In the genomic region with DNA sequence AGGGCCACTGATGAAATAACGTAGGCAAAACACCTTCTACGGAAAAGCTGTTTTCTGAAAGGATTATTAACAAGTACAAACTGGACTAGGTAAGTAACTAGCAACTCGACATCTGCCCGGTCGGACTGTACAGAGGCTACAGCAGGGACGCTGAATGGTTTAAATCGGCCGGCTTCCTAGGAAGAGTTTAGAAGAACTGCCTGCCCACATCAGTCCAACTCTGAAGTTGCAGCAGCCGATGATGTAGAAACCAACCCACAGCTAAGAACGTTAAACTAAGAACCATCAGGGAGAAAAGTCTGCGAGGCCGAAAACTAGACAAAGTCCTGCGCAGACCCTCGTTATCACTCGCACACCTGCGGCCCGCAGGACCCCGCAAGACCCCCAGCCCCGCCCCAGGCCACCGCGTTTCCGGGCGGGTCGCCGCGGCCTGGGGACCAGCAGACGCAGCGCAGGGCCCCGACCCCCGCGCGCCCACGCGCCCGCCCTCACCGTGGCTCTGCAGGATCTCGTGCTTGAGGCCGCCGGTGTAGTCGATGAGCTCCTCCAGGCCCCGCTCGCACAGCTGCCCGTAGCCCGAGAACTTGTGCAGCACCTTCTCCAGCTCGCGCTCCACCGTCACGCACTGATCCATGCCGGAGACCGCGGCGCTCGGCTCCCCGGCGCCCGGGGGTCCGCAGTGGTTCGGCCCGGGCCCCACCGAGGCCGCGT, we compare ENCODE assay signal across 7 mouse cellular contexts. TPM values are rescaled to one million over a fixed set of nuclear protein-coding genes. Genes with fewer than 3 reads are reported as not detected.
DNase-seq lines count a peak whose midpoint lies in the region; ATAC-seq lines count a peak whose summit lies in the region.

No protein-coding gene starts in this region.

- H3K36me3 ChIP-seq in hindbrain, embryonic 16.5 days (ENCODE audit: control insufficient read depth, insufficient read depth, low read length), result no peaks in the 10 kb centered on the region
- H3K36me3 ChIP-seq in midbrain, embryonic 11.5 days (ENCODE audit: control insufficient read depth, insufficient read depth, low read length), result no peaks in the 10 kb centered on the region

- H3K27me3 ChIP-seq in hindbrain, embryonic 16.5 days (replicated peaks; ENCODE audit: control insufficient read depth, insufficient read depth, low read length), result no peaks in the 10 kb centered on the region
- no peaks in the 10 kb centered on the region for H3K27me3 ChIP-seq in midbrain, embryonic 11.5 days (ENCODE audit: control insufficient read depth, insufficient read depth, low read length)

- intact Hi-C loops in left cerebral cortex, postnatal 25 days (cut with DNase I), result loop anchor here (1.0 to 5.0 kb wide), 3 partner anchors 54 to 391 kb away; a partner anchor contains a TSS

- ATAC-seq in frontal cortex, adult (ENCODE audit: low TSS enrichment), result peak; percentile 25
- peak; percentile 16 for ATAC-seq in hindbrain, embryonic 16.5 days
- no peak; the same call in 1 of the 2 replicates for ATAC-seq in midbrain, embryonic 11.5 days (ENCODE audit: low FRiP score)

- peak overlapping the region; percentile 94 for H3K4me3 ChIP-seq in hindbrain, embryonic 16.5 days (ENCODE audit: low read length)
- H3K4me3 ChIP-seq in midbrain, embryonic 11.5 days (ENCODE audit: low read depth, low read length), result peak overlapping the region; percentile 79

- H3K4me1 ChIP-seq in hindbrain, embryonic 16.5 days (ENCODE audit: control insufficient read depth, insufficient read depth, low read depth, low read length), result peaks cover 28% of the 10 kb centered on the region
- H3K4me1 ChIP-seq in midbrain, embryonic 11.5 days (ENCODE audit: control insufficient read depth, insufficient read depth, low read length), result peaks cover 18% of the 10 kb centered on the region

- peak; percentile 61 for DNase-seq in NIH3T3 (ENCODE audit: low read depth)
- DNase-seq in c-Kit-positive CD71-positive TER-119-positive erythroid progenitor cells, embryonic 14.5 days (ENCODE audit: low spot score), result peak; percentile 24
- DNase-seq in left cerebral cortex, postnatal 25 days (ENCODE audit: low spot score in 2 of 2), result peak; percentile 62 to 65
- DNase-seq in midbrain, embryonic 11.5 days (ENCODE audit: low spot score, missing footprints), result peak; percentile 93
- peak; percentile 59 to 85 for DNase-seq in spleen, postnatal 4 days (ENCODE audit: low spot score in 2 of 2)

- WGBS in hindbrain, embryonic 16.5 days, result 1% methylated on average over 57 of the region's 62 CpGs
- under 1% methylated on average over 62 of the region's 62 CpGs for WGBS in midbrain, embryonic 11.5 days

- H3K9ac ChIP-seq in hindbrain, embryonic 16.5 days (ENCODE audit: low read depth, low read length), result peak overlapping the region; percentile 96
- peak overlapping the region; percentile 91 for H3K9ac ChIP-seq in midbrain, embryonic 11.5 days (ENCODE audit: low read length)

- no peaks in the 10 kb centered on the region for H3K9me3 ChIP-seq in hindbrain, embryonic 16.5 days (ENCODE audit: control insufficient read depth, low read length)
- H3K9me3 ChIP-seq in midbrain, embryonic 11.5 days (ENCODE audit: control insufficient read depth, low read length), result no peaks in the 10 kb centered on the region

- H3K27ac ChIP-seq in hindbrain, embryonic 16.5 days (ENCODE audit: low read depth, low read length), result peak overlapping the region; percentile 97
- peak overlapping the region; percentile 78 for H3K27ac ChIP-seq in midbrain, embryonic 11.5 days (ENCODE audit: low read depth, low read length)

- H3K4me2 ChIP-seq in hindbrain, embryonic 16.5 days (ENCODE audit: low read length), result peak overlapping the region; percentile 78
- H3K4me2 ChIP-seq in midbrain, embryonic 11.5 days, result peak overlapping the region; percentile 78

RNA-seq across cellular contexts. Expression of a gene that starts 0.8 kb away (rescaled TPM):
- polyA plus RNA-seq in hindbrain, embryonic 16.5 days (2015; fragmentation: Nextera tagmentation; extraction: Ambion mirVana), result 7.7 and 8.1 TPM in 2 replicates
- total RNA-seq in left cerebral cortex, postnatal 25 days (2021), result 100 to 1,000 TPM in 1 of 2 experiments, 10 to 100 TPM in 1; 96.3 to 108 TPM
- polyA plus RNA-seq in midbrain, embryonic 11.5 days (2014; fragmentation: Nextera tagmentation; extraction: Ambion mirVana), result 8.3 and 8.6 TPM in 2 replicates

RNA-seq across cellular contexts. Expression of a gene that starts 54.0 kb away (rescaled TPM):
- polyA plus RNA-seq in hindbrain, embryonic 16.5 days (2015; fragmentation: Nextera tagmentation; extraction: Ambion mirVana), result 14.0 and 21.5 TPM in 2 replicates
- 10 to 100 TPM; 49.8 to 54.0 TPM for total RNA-seq in left cerebral cortex, postnatal 25 days (2021)
- 16.4 and 19.3 TPM in 2 replicates for polyA plus RNA-seq in midbrain, embryonic 11.5 days (2014; fragmentation: Nextera tagmentation; extraction: Ambion mirVana)

Comparison
In these comparisons a context has a peak if more than half of its experiments do, and no peak if none do; other contexts are left out.
1. DNase-seq: peak in every context shown above with its lines; median percentile 93 in midbrain, embryonic 11.5 days; 72 in spleen, postnatal 4 days; 64 in left cerebral cortex, postnatal 25 days; 61 in NIH3T3; 24 in c-Kit-positive CD71-positive TER-119-positive erythroid progenitor cells, embryonic 14.5 days.